In genomic region chr7:35646317-35647081, GRCm38 (mm10) we compare ENCODE assay signal across 8 mouse cellular contexts. TPM values are rescaled to one million over a fixed set of nuclear protein-coding genes. Genes with fewer than 3 reads are reported as not detected.
A peak's percentile ranks its signal among the peaks of the same experiment; 100 is the strongest.
DNase-seq lines count a peak whose midpoint lies in the region; ATAC-seq and TF ChIP-seq lines count a peak whose summit lies in the region.

No protein-coding gene starts in this region.

- peaks cover 2 to 14% of the 10 kb centered on the region in 2 experiments; a peak in 3 of 4 replicates for H3K36me3 ChIP-seq in MEL (ENCODE audit: control insufficient read depth in 1 of 2, insufficient read depth in 2 of 2, low read length in 2 of 2)
- H3K36me3 ChIP-seq in hindbrain, embryonic 11.5 days (ENCODE audit: control insufficient read depth, insufficient read depth, low read length): no peaks in the 10 kb centered on the region; the same call in 1 of the 2 replicates
- H3K36me3 ChIP-seq in liver, embryonic 11.5 days (ENCODE audit: control insufficient read depth, insufficient read depth, low read length): peaks cover 31% of the 10 kb centered on the region

- H3K4me2 ChIP-seq in hindbrain, embryonic 11.5 days (replicated peaks; ENCODE audit: low read depth, low read length): peak overlapping the region; percentile 54
- peak overlapping the region; percentile 82 for H3K4me2 ChIP-seq in liver, embryonic 11.5 days

- H3K27me3 ChIP-seq in MEL (ENCODE audit: control insufficient read depth in 1 of 2, insufficient read depth in 2 of 2, low read length in 2 of 2): no peaks in the 10 kb centered on the region
- no peaks in the 10 kb centered on the region for H3K27me3 ChIP-seq in hindbrain, embryonic 11.5 days (ENCODE audit: control insufficient read depth, insufficient read depth, low read length)
- H3K27me3 ChIP-seq in liver, embryonic 11.5 days (replicated peaks; ENCODE audit: control insufficient read depth, insufficient read depth, low read length): no peaks in the 10 kb centered on the region

- peaks cover 2 to 11% of the 10 kb centered on the region in 2 experiments for H3K4me1 ChIP-seq in MEL (ENCODE audit: control insufficient read depth in 1 of 2, insufficient read depth in 2 of 2, low read length in 2 of 2)
- no peaks in the 10 kb centered on the region for H3K4me1 ChIP-seq in hindbrain, embryonic 11.5 days (replicated peaks; ENCODE audit: control insufficient read depth, insufficient read depth, low read length)
- peaks cover 2% of the 10 kb centered on the region; the same call in 1 of the 2 replicates for H3K4me1 ChIP-seq in liver, embryonic 11.5 days (replicated peaks; ENCODE audit: control insufficient read depth, insufficient read depth, low read length)

- peak overlapping the region; percentile 87 for H3K9ac ChIP-seq in MEL (ENCODE audit: control insufficient read depth, low read depth, low read length, poor library complexity, severe bottlenecking)
- peak overlapping the region; percentile 90 for H3K9ac ChIP-seq in hindbrain, embryonic 11.5 days (ENCODE audit: low read depth, low read length)
- H3K9ac ChIP-seq in liver, embryonic 11.5 days (ENCODE audit: low read depth, low read length): peak overlapping the region; percentile 94

- no peak for TF ChIP-seq POLR2A in MEL (IDR thresholded peaks at IDR 0.05; ENCODE audit: control insufficient read depth in 1 of 2, insufficient read depth in 1 of 2, low read depth in 1 of 2, low read length in 2 of 2, poor library complexity in 1 of 2)

- TF ChIP-seq EP300 in MEL (IDR thresholded peaks at IDR 0.05; ENCODE audit: low read depth in 1 of 2, low read length in 2 of 2): no peak

- H3K9me3 ChIP-seq in MEL (replicated peaks; ENCODE audit: insufficient read depth, low read length): no peaks in the 10 kb centered on the region
- no peaks in the 10 kb centered on the region for H3K9me3 ChIP-seq in hindbrain, embryonic 11.5 days (ENCODE audit: control insufficient read depth, low read length)
- H3K9me3 ChIP-seq in liver, embryonic 11.5 days (ENCODE audit: control insufficient read depth, low read length): no peaks in the 10 kb centered on the region

- peak overlapping the region; percentile 29; the same call in 1 of the 2 replicates for H3K27ac ChIP-seq in MEL (ENCODE audit: control insufficient read depth, low read depth, low read length)
- H3K27ac ChIP-seq in hindbrain, embryonic 11.5 days (ENCODE audit: low read depth, low read length): peak overlapping the region; percentile 76
- H3K27ac ChIP-seq in liver, embryonic 11.5 days (ENCODE audit: low read depth, low read length): peak overlapping the region; percentile 78

- H3K4me3 ChIP-seq in MEL (ENCODE audit: control insufficient read depth in 1 of 2, insufficient read depth in 1 of 2, low read depth in 2 of 2, low read length in 2 of 2): peak overlapping the region; percentile 87 to 88
- H3K4me3 ChIP-seq in hindbrain, embryonic 11.5 days (ENCODE audit: low read depth, low read length): peak overlapping the region; percentile 94
- H3K4me3 ChIP-seq in liver, embryonic 11.5 days (ENCODE audit: low read depth, low read length): peak overlapping the region; percentile 97

- no peak for TF ChIP-seq RAD21 in MEL (IDR thresholded peaks at IDR 0.05; ENCODE audit: low read depth, low read length)

- peaks cover 10% of the 10 kb centered on the region for H3K79me2 ChIP-seq in MEL (ENCODE audit: control insufficient read depth, insufficient read depth, low read length, poor library complexity)

- TF ChIP-seq CTCF in MEL (IDR thresholded peaks at IDR 0.05 in 2 of 3, conservative IDR thresholded peaks at IDR 0.05 in 1 of 3; ENCODE audit: control insufficient read depth in 1 of 3, insufficient read depth in 1 of 3, low read depth in 2 of 3, low read length in 3 of 3, poor library complexity in 1 of 3, severe bottlenecking in 1 of 3): 0 out of 6 replicates have a peak, but pooled peaks of 1 of the 3 experiments have one; percentile 2

- ATAC-seq in hindbrain, embryonic 11.5 days (ENCODE audit: low FRiP score): peak; percentile 47; the same call in 1 of the 2 replicates
- peak; percentile 57 for ATAC-seq in liver, embryonic 11.5 days (replicated peaks; ENCODE audit: low FRiP score)

- peak; percentile 8 to 22 for DNase-seq in heart, adult 18-20 months
- DNase-seq in heart, adult 11 months: no peak
- DNase-seq in MEL (ENCODE audit: low read depth, low spot score) (peak; percentile 60), adipocyte (ENCODE audit: low spot score) (no peak)
- DNase-seq in embryo, embryonic 11 days: peak; percentile 56
- DNase-seq in hindbrain, embryonic 11.5 days (ENCODE audit: low spot score): peak; percentile 62
- DNase-seq in liver, embryonic 11.5 days (ENCODE audit: low spot score): peak; percentile 60
- peak; percentile 54 for DNase-seq in neural tube, embryonic 10.5 days (ENCODE audit: extremely low spot score, low spot score)

- WGBS in hindbrain, embryonic 11.5 days: 12% methylated on average over 34 of the region's 34 CpGs
- WGBS in liver, embryonic 11.5 days: 9% methylated on average over 34 of the region's 34 CpGs

TF ChIP-seq in MEL, 35 proteins besides CTCF, POLR2A, EP300 and RAD21:
- TF ChIP-seq GABPA (IDR thresholded peaks at IDR 0.05; ENCODE audit: low read depth, low read length) (no peak), MYC (IDR thresholded peaks at IDR 0.05; ENCODE audit: low read depth, low read length) (no peak), CHD1 (IDR thresholded peaks at IDR 0.05; ENCODE audit: low read depth, low read length) (0 out of 2 replicates have a peak, but pooled peaks have one; percentile 41), SIN3A (IDR thresholded peaks at IDR 0.05; ENCODE audit: low read length) (peak; percentile 36; the same call in 1 of the 2 replicates)

RNA-seq across cellular contexts. Expression of gene Pdcd5, which starts 0.8 kb away (rescaled TPM):
- 100 to 1,000 TPM; 112 to 114 TPM for total RNA-seq in heart, adult 18-20 months (2021)
- total RNA-seq in MEL (2012; rRNA removed): 221 and 232 TPM in 2 replicates
- polyA plus RNA-seq in MEL (2012; ENCODE audit: insufficient read depth in 1 of 2, insufficient read length in 2 of 2, low read depth in 1 of 2, low replicate concordance in 2 of 2, missing spikeins in 1 of 2): 1,000 to 10,000 TPM in 1 of 2 experiments, 100 to 1,000 TPM in 1; 118 to 1,267 TPM
- polyA plus RNA-seq in hindbrain, embryonic 11.5 days (2014; fragmentation: Nextera tagmentation; extraction: Ambion mirVana): 306 and 325 TPM in 2 replicates
- 284 and 301 TPM in 2 replicates for polyA plus RNA-seq in liver, embryonic 11.5 days (2014; fragmentation: Nextera tagmentation; extraction: Ambion mirVana)

Comparison
In these comparisons a context has a peak if more than half of its experiments do, and no peak if none do; other contexts are left out.
1. DNase-seq: peak in heart, adult 18-20 months (2 of 2), MEL (single experiment), embryo, embryonic 11 days (single experiment), hindbrain, embryonic 11.5 days (single experiment), liver, embryonic 11.5 days (single experiment) and neural tube, embryonic 10.5 days (single experiment); none in heart, adult 11 months (single experiment) and adipocyte (single experiment).
2. Peak in every context shown above with its lines, with median percentiles within 50 percentile points of each other: H3K27ac ChIP-seq, H3K4me3 ChIP-seq and H3K9ac ChIP-seq.